Mouse (Mus musculus): Measurements from ENCODE around the gene Fam19a1. TPM values are rescaled to one million over a fixed set of nuclear protein-coding genes. Genes with fewer than 3 reads are reported as not detected.
A peak's percentile ranks its signal among the peaks of the same experiment; 100 is the strongest.

Gene Fam19a1
- total and polyA plus RNA-seq, 2 experiments from 2014 or later: 17.1 to 22.3 TPM

- Histone ChIP-seq H3K27me3 (ENCODE audit: insufficient read depth, low read length) (no peaks in the 10 kb centered on the region), H3K36me3 (ENCODE audit: insufficient read depth) (no peaks in the 10 kb centered on the region), H3K27ac (ENCODE audit: low read depth, low read length) (no peak overlapping the region), H3K9me3 (ENCODE audit: low read length) (no peaks in the 10 kb centered on the region), H3K4me2 (ENCODE audit: low read depth) (peak overlapping the region; percentile 96), H3K4me3 (ENCODE audit: low read depth, low read length) (peak overlapping the region; percentile 57), H3K4me1 (ENCODE audit: insufficient read depth) (0 out of 2 replicates have a peak, but pooled peaks cover 3% of the 10 kb centered on the region), H3K9ac (0 out of 2 replicates have a peak overlapping the region, but pooled peaks have one; percentile 14)
- whole genome bisulfite sequencing: 11% methylated on average over 1 of the region's 1 CpGs
- ATAC-seq (no peak), DNase-seq (no peak)
- TF ChIP-seq CTCF (IDR thresholded peaks at IDR 0.05; ENCODE audit: low read depth): no peak
Measured at GRCm38 (mm10) chr6:96114151-96114550, 1.2 kb downstream of the Fam19a1 start.

GRCm38 (mm10) chr6:96116148-96116533 lies 3.2 kb downstream of the Fam19a1 start:
- Histone ChIP-seq H3K9me3 (ENCODE audit: low read length) (no peaks in the 10 kb centered on the region), H3K27ac (ENCODE audit: low read depth, low read length) (peak overlapping the region; percentile 64; the same call in 1 of the 2 replicates), H3K9ac (peak overlapping the region; percentile 66), H3K27me3 (ENCODE audit: insufficient read depth, low read length) (no peaks in the 10 kb centered on the region), H3K36me3 (ENCODE audit: insufficient read depth) (no peaks in the 10 kb centered on the region), H3K4me1 (ENCODE audit: insufficient read depth) (0 out of 2 replicates have a peak, but pooled peaks cover 3% of the 10 kb centered on the region), H3K4me2 (ENCODE audit: low read depth) (peak overlapping the region; percentile 96), H3K4me3 (ENCODE audit: low read depth, low read length) (peak overlapping the region; percentile 57)
- DNase-seq (no peak), ATAC-seq (no peak)
- peak; percentile 41 for TF ChIP-seq CTCF (IDR thresholded peaks at IDR 0.05; ENCODE audit: low read depth)
- 7% methylated on average over 6 of the region's 6 CpGs for WGBS

GRCm38 (mm10) chr6:96116534-96117272 lies 3.7 kb downstream of the Fam19a1 start:
- peak overlapping the region; percentile 57 for H3K4me3 ChIP-seq (ENCODE audit: low read depth, low read length)
- H3K9me3 ChIP-seq (ENCODE audit: low read length): no peaks in the 10 kb centered on the region
- under 1% methylated on average over 32 of the region's 32 CpGs for WGBS
- no peaks in the 10 kb centered on the region for H3K36me3 ChIP-seq (ENCODE audit: insufficient read depth)
- peak; percentile 60 for TF ChIP-seq CTCF (IDR thresholded peaks at IDR 0.05; ENCODE audit: low read depth)
- peak; percentile 82 for ATAC-seq
- H3K27ac ChIP-seq (ENCODE audit: low read depth, low read length): peak overlapping the region; percentile 64
- H3K4me2 ChIP-seq (ENCODE audit: low read depth): peak overlapping the region; percentile 96
- no peaks in the 10 kb centered on the region for H3K27me3 ChIP-seq (ENCODE audit: insufficient read depth, low read length)
- H3K9ac ChIP-seq: peak overlapping the region; percentile 66
- H3K4me1 ChIP-seq (ENCODE audit: insufficient read depth): 0 out of 2 replicates have a peak, but pooled peaks cover 3% of the 10 kb centered on the region
- DNase-seq: peak; percentile 73

- WGBS: 95% methylated on average over 1 of the region's 1 CpGs
- Histone ChIP-seq H3K27me3 (ENCODE audit: insufficient read depth, low read length) (no peaks in the 10 kb centered on the region), H3K9ac (no peak overlapping the region), H3K4me3 (ENCODE audit: low read depth, low read length) (no peak overlapping the region), H3K27ac (ENCODE audit: low read depth, low read length) (no peak overlapping the region), H3K36me3 (ENCODE audit: insufficient read depth) (no peaks in the 10 kb centered on the region), H3K9me3 (ENCODE audit: low read length) (no peaks in the 10 kb centered on the region), H3K4me2 (ENCODE audit: low read depth) (no peak overlapping the region), H3K4me1 (ENCODE audit: insufficient read depth) (no peaks in the 10 kb centered on the region)
- ATAC-seq: no peak
- TF ChIP-seq CTCF (IDR thresholded peaks at IDR 0.05; ENCODE audit: low read depth): no peak
- DNase-seq: no peak
Measured at GRCm38 (mm10) chr6:96143326-96143725, 30.4 kb downstream of the Fam19a1 start.

- no peak overlapping the region for H3K9ac ChIP-seq
- 79% methylated on average over 13 of the region's 13 CpGs for WGBS
- H3K27me3 ChIP-seq (ENCODE audit: insufficient read depth, low read length): no peaks in the 10 kb centered on the region
- H3K27ac ChIP-seq (ENCODE audit: low read depth, low read length): no peak overlapping the region
- DNase-seq: no peak
- ATAC-seq: no peak
- H3K4me2 ChIP-seq (ENCODE audit: low read depth): no peak overlapping the region
- H3K9me3 ChIP-seq (ENCODE audit: low read length): no peaks in the 10 kb centered on the region
- H3K4me3 ChIP-seq (ENCODE audit: low read depth, low read length): no peak overlapping the region
- no peak for TF ChIP-seq CTCF (IDR thresholded peaks at IDR 0.05; ENCODE audit: low read depth)
- H3K36me3 ChIP-seq (ENCODE audit: insufficient read depth): no peaks in the 10 kb centered on the region
- H3K4me1 ChIP-seq (ENCODE audit: insufficient read depth): no peaks in the 10 kb centered on the region
Measured at GRCm38 (mm10) chr6:96165403-96165802, 52.4 kb downstream of the Fam19a1 start.

- Histone ChIP-seq H3K9me3 (ENCODE audit: low read length) (no peaks in the 10 kb centered on the region), H3K4me3 (ENCODE audit: low read depth, low read length) (no peak within 1 kb of the TSS), H3K36me3 (ENCODE audit: insufficient read depth) (no peaks in the 10 kb centered on the region), H3K9ac (no peak within 1 kb of the TSS), H3K27ac (ENCODE audit: low read depth, low read length) (no peak within 1 kb of the TSS), H3K4me2 (ENCODE audit: low read depth) (no peak within 1 kb of the TSS), H3K4me1 (ENCODE audit: insufficient read depth) (no peaks in the 10 kb centered on the region), H3K27me3 (ENCODE audit: insufficient read depth, low read length) (no peaks in the 10 kb centered on the region)
- ATAC-seq (no peak), DNase-seq (no peak)
- TF ChIP-seq CTCF (IDR thresholded peaks at IDR 0.05; ENCODE audit: low read depth): no peak
- 84% methylated on average over 18 of the region's 18 CpGs for WGBS
Measured at GRCm38 (mm10) chr6:96165818-96166379, 52.9 kb downstream of the Fam19a1 start, which contains the start of gene 1700123L14Rik. TSS of gene 1700123L14Rik (minus strand) at chr6:96166243.

GRCm38 (mm10) chr6:96167031-96167430 lies 54.1 kb downstream of the Fam19a1 start:
- Histone ChIP-seq H3K9ac (no peak overlapping the region), H3K27me3 (ENCODE audit: insufficient read depth, low read length) (no peaks in the 10 kb centered on the region), H3K4me3 (ENCODE audit: low read depth, low read length) (no peak overlapping the region), H3K27ac (ENCODE audit: low read depth, low read length) (no peak overlapping the region), H3K9me3 (ENCODE audit: low read length) (no peaks in the 10 kb centered on the region), H3K4me2 (ENCODE audit: low read depth) (no peak overlapping the region), H3K4me1 (ENCODE audit: insufficient read depth) (no peaks in the 10 kb centered on the region), H3K36me3 (ENCODE audit: insufficient read depth) (no peaks in the 10 kb centered on the region)
- ATAC-seq (no peak), DNase-seq (no peak)
- TF ChIP-seq CTCF (IDR thresholded peaks at IDR 0.05; ENCODE audit: low read depth): no peak

Data from forebrain, postnatal 0 days (tissue).